Mouse (Mus musculus) regulatory T cell (primary cell): ENCODE results near the gene Batf.
"Not testable (repeated sequence)": the region's sequence is repeated elsewhere in the genome, so short reads cannot be mapped to it uniquely, and the experiment has no call there.

Source experiments
- in situ Hi-C: fragments of 300-600 bp; cut with MboI, MseI; formaldehyde crosslinking; loops from one replicate; pipeline ENCODE4 v1.15.1; 2025; ENCODE audit warnings: high pct_unique_total_duplicates

The Batf gene

GRCm38 (mm10) chr12:85686466-85687216, at the start of gene Batf:
TSS of gene Batf (plus strand) at chr12:85686669.
- in situ Hi-C loops = loop anchor here (5.0 kb wide), 2 partner anchors 41 to 136 kb away; partner anchors contain the start of genes Erg28 and Ttll5

- in situ Hi-C loops = no loop called here
Measured at GRCm38 (mm10) chr12:85637932-85638331, 48.5 kb upstream of the Batf start.

- in situ Hi-C loops = no loop called here
Measured at GRCm38 (mm10) chr12:85638541-85639325, 47.7 kb upstream of the Batf start.

- in situ Hi-C loops = loop anchor here (5.0 kb wide), 1 partner anchor 117 kb away; no protein-coding TSS in a partner anchor
Measured at GRCm38 (mm10) chr12:85639326-85640008, 47.0 kb upstream of the Batf start.

GRCm38 (mm10) chr12:85640852-85641563, 45.5 kb upstream of the Batf start:
- in situ Hi-C loops = loop anchor here (5.0 kb wide), 1 partner anchor 119 kb away; no protein-coding TSS in a partner anchor

- in situ Hi-C loops = loop anchor here (5.0 kb wide), 1 partner anchor 119 kb away; no protein-coding TSS in a partner anchor
Measured at GRCm38 (mm10) chr12:85641564-85641931, 44.9 kb upstream of the Batf start.

GRCm38 (mm10) chr12:85643735-85644134, 42.7 kb upstream of the Batf start:
- in situ Hi-C loops = loop anchor here (5.0 kb wide), 1 partner anchor 121 kb away; no protein-coding TSS in a partner anchor

GRCm38 (mm10) chr12:85645664-85646063, 40.8 kb upstream of the Batf start:
- in situ Hi-C loops = no loop called here

- in situ Hi-C loops = no loop called here
Measured at GRCm38 (mm10) chr12:85647346-85647745, 39.1 kb upstream of the Batf start.

- in situ Hi-C loops = no loop called here
Measured at GRCm38 (mm10) chr12:85647955-85648354, 38.5 kb upstream of the Batf start.

GRCm38 (mm10) chr12:85659319-85659718, 27.1 kb upstream of the Batf start:
- in situ Hi-C loops = loop anchor here (5.0 kb wide), 1 partner anchor 317 kb away; no protein-coding TSS in a partner anchor

GRCm38 (mm10) chr12:85660855-85661254, 25.6 kb upstream of the Batf start:
- in situ Hi-C loops = no loop called here

- in situ Hi-C loops = not testable (repeated sequence)
Measured at GRCm38 (mm10) chr12:85662232-85662631, 24.2 kb upstream of the Batf start.

- in situ Hi-C loops = no loop called here
Measured at GRCm38 (mm10) chr12:85662896-85663295, 23.6 kb upstream of the Batf start.

GRCm38 (mm10) chr12:85666112-85666511, 20.4 kb upstream of the Batf start:
- in situ Hi-C loops = no loop called here

GRCm38 (mm10) chr12:85667071-85667470, 19.4 kb upstream of the Batf start:
- in situ Hi-C loops = no loop called here

GRCm38 (mm10) chr12:85668696-85669095, 17.8 kb upstream of the Batf start:
- in situ Hi-C loops = no loop called here

GRCm38 (mm10) chr12:85670080-85670479, 16.4 kb upstream of the Batf start:
- in situ Hi-C loops = no loop called here

GRCm38 (mm10) chr12:85673914-85674313, 12.6 kb upstream of the Batf start:
- in situ Hi-C loops = no loop called here

GRCm38 (mm10) chr12:85679117-85679516, 7.4 kb upstream of the Batf start:
- in situ Hi-C loops = no loop called here

GRCm38 (mm10) chr12:85679808-85680207, 6.7 kb upstream of the Batf start:
- in situ Hi-C loops = no loop called here
